In the genomic region with DNA sequence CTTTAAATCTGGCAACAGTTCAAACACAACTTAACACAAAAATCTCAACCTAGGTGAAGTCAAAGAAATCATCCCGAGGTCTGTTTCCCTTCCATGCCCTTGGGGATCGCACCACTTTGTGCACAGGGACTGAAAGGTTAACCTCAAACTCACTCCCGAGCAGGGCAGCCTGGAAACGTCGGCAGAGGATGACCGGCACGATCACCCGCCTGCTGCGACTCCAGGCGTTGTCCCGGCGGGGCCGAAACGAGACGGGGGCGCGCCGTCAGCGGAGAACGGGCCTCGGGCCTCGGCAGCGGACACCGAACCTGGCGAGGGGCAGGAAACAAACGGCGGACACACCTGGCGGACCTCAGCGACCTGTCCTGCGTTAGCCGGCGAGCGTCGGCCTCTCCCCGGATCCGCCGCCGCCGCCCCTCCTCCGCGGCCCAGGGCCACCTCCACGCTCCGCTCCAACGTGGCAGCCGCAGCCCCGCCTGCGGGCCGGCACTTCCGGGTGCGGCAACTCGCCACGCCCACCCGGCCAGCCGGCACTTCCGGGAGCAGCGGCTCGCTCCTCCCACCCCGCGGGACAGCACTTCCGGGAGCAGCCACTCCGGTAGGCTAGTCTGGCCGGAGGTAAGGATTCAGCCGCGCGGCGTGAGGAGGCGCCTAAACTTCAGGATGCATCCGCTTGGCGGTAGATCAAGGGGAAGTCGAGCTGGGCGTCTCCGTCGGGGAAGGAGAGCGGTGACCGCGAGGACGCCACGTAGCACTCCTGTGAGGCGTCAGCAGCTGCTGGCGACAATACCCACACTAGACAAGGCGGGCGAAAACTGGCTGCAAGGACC, we compare ENCODE assay signal across 8 mouse cellular contexts. TPM values are rescaled to one million over a fixed set of nuclear protein-coding genes. Genes with fewer than 3 reads are reported as not detected.
A peak's percentile ranks its signal among the peaks of the same experiment; 100 is the strongest.
DNase-seq lines count a peak whose midpoint lies in the region; ATAC-seq and TF ChIP-seq lines count a peak whose summit lies in the region.

A gene (minus strand): TSS at position 474 of the 830 bp plus-strand sequence.

- peak within 1 kb of the TSS; percentile 89 for H3K4me3 ChIP-seq in heart, embryonic 11.5 days (ENCODE audit: low read depth, low read length)
- H3K4me3 ChIP-seq in kidney, embryonic 16.5 days (ENCODE audit: low read length): peak within 1 kb of the TSS; percentile 79
- peak within 1 kb of the TSS; percentile 98 for H3K4me3 ChIP-seq in liver, adult 2 months (ENCODE audit: insufficient read depth, low read depth, low read length)
- H3K4me3 ChIP-seq in myocyte: peak within 1 kb of the TSS; percentile 81

- no peaks in the 10 kb centered on the region for H3K27me3 ChIP-seq in heart, embryonic 11.5 days (ENCODE audit: control insufficient read depth, insufficient read depth, low read length)
- H3K27me3 ChIP-seq in kidney, embryonic 16.5 days (ENCODE audit: insufficient read depth, low read length): no peaks in the 10 kb centered on the region
- H3K27me3 ChIP-seq in liver, adult 2 months (ENCODE audit: control insufficient read depth, insufficient read depth, low read length): no peaks in the 10 kb centered on the region
- H3K27me3 ChIP-seq in myocyte (ENCODE audit: control insufficient read depth, insufficient read depth, insufficient read length): no peaks in the 10 kb centered on the region
- H3K27me3 ChIP-seq in splenic B cell, adult 2 months (ENCODE audit: control insufficient read depth, insufficient read depth, low read length, poor library complexity, severe bottlenecking): no peaks in the 10 kb centered on the region

- peaks cover 20% of the 10 kb centered on the region for H3K4me1 ChIP-seq in heart, embryonic 11.5 days (ENCODE audit: control insufficient read depth, insufficient read depth, low read length)
- peaks cover 26% of the 10 kb centered on the region for H3K4me1 ChIP-seq in kidney, embryonic 16.5 days (ENCODE audit: insufficient read depth, low read length)
- peaks cover 21% of the 10 kb centered on the region for H3K4me1 ChIP-seq in liver, adult 2 months (ENCODE audit: control insufficient read depth, insufficient read depth, low read length)

- peak within 1 kb of the TSS; percentile 94 for H3K27ac ChIP-seq in heart, embryonic 11.5 days (ENCODE audit: low read depth, low read length)
- H3K27ac ChIP-seq in kidney, embryonic 16.5 days (ENCODE audit: low read length): peak within 1 kb of the TSS; percentile 95
- peak within 1 kb of the TSS; percentile 98 for H3K27ac ChIP-seq in liver, adult 2 months (replicated peaks; ENCODE audit: insufficient read depth, low read depth, low read length)

- peak; percentile 98 to 99 for DNase-seq in B cell, adult 2 months
- peak; percentile 98 for DNase-seq in brain, adult 2 months (ENCODE audit: low read depth, low spot score)
- peak; percentile 93 for DNase-seq in liver, adult 2 months (ENCODE audit: extremely low read depth, low read depth, low spot score)
- peak; percentile 95 for DNase-seq in splenic B cell, adult 2 months (ENCODE audit: low read depth, low spot score)

- no peak for TF ChIP-seq CTCF in liver, adult 2 months (IDR thresholded peaks at IDR 0.05; ENCODE audit: low read depth, low read length)

- H3K36me3 ChIP-seq in heart, embryonic 11.5 days (ENCODE audit: control insufficient read depth, insufficient read depth, low read length): peaks cover 19% of the 10 kb centered on the region
- H3K36me3 ChIP-seq in kidney, embryonic 16.5 days (ENCODE audit: insufficient read depth, low read length): peaks cover 29% of the 10 kb centered on the region
- H3K36me3 ChIP-seq in liver, adult 2 months (ENCODE audit: control insufficient read depth, insufficient read depth, low read length): peaks cover 16% of the 10 kb centered on the region
- H3K36me3 ChIP-seq in myocyte (ENCODE audit: control insufficient read depth, insufficient read depth): peaks cover 4% of the 10 kb centered on the region
- no peaks in the 10 kb centered on the region; the same call in 1 of the 2 replicates for H3K36me3 ChIP-seq in splenic B cell, adult 2 months (ENCODE audit: control insufficient read depth, insufficient read depth, low read length, poor library complexity, severe bottlenecking)

- peak; percentile 99 for ATAC-seq in erythroblast, adult 5-6 weeks (replicated peaks; ENCODE audit: low FRiP score, poor library complexity, severe bottlenecking)
- ATAC-seq in heart, embryonic 11.5 days (replicated peaks; ENCODE audit: insufficient number of reproducible peaks, low FRiP score, low TSS enrichment): peak; percentile 96
- ATAC-seq in kidney, embryonic 16.5 days (ENCODE audit: low FRiP score, low TSS enrichment): peak; percentile 98

- H3ac ChIP-seq in myocyte (ENCODE audit: control insufficient read depth, insufficient read length): peak within 1 kb of the TSS; percentile 68

- peaks cover 13% of the 10 kb centered on the region; the same call in 1 of the 2 replicates for H3K79me2 ChIP-seq in liver, adult 2 months (ENCODE audit: control insufficient read depth, insufficient read depth, low read length)
- H3K79me2 ChIP-seq in myocyte (ENCODE audit: control insufficient read depth, insufficient read depth): peaks cover 53% of the 10 kb centered on the region

- peak within 1 kb of the TSS; percentile 91 for H3K9ac ChIP-seq in heart, embryonic 11.5 days (ENCODE audit: low read depth, low read length)
- H3K9ac ChIP-seq in kidney, embryonic 16.5 days (replicated peaks; ENCODE audit: low read length): peak within 1 kb of the TSS; percentile 86
- H3K9ac ChIP-seq in liver, adult 2 months (ENCODE audit: low read depth, low read length): peak within 1 kb of the TSS; percentile 99

- peak; percentile 67 for TF ChIP-seq POLR2A in liver, adult 2 months (IDR thresholded peaks at IDR 0.05; ENCODE audit: extremely low read depth, insufficient read depth, low read length)
- peak; percentile 85 for TF ChIP-seq POLR2A in myocyte (IDR thresholded peaks at IDR 0.05; ENCODE audit: insufficient read length, low read depth)

- under 1% methylated on average over 78 of the region's 82 CpGs for WGBS in heart, embryonic 11.5 days (ENCODE audit: insufficient replicate concordance)
- WGBS in kidney, embryonic 16.5 days: under 1% methylated on average over 76 of the region's 82 CpGs
- under 1% methylated on average over 80 of the region's 82 CpGs for WGBS in liver, adult 2 months

- H3K9me3 ChIP-seq in heart, embryonic 11.5 days (replicated peaks; ENCODE audit: control insufficient read depth, low read length): no peaks in the 10 kb centered on the region
- no peaks in the 10 kb centered on the region for H3K9me3 ChIP-seq in kidney, embryonic 16.5 days (ENCODE audit: low read length)

- peak within 1 kb of the TSS; percentile 78 for H3K4me2 ChIP-seq in heart, embryonic 11.5 days
- peak within 1 kb of the TSS; percentile 73 for H3K4me2 ChIP-seq in kidney, embryonic 16.5 days (replicated peaks; ENCODE audit: low read depth, low read length)
- peak within 1 kb of the TSS; percentile 89 for H3K4me2 ChIP-seq in myocyte (ENCODE audit: low read depth)

TF ChIP-seq in myocyte, 11 proteins besides CTCF, POLR2A, EP300 and RAD21:
- no peak for TF ChIP-seq MAX (IDR thresholded peaks at IDR 0.05; ENCODE audit: low read depth)
- peak; percentile 24 for TF ChIP-seq SRF (IDR thresholded peaks at IDR 0.05; ENCODE audit: control insufficient read depth, insufficient read length, low read depth)
- no peak for TF ChIP-seq E2F4 (IDR thresholded peaks at IDR 0.05; ENCODE audit: insufficient read depth)
- TF ChIP-seq MYOG (IDR thresholded peaks at IDR 0.05; ENCODE audit: control insufficient read depth in 1 of 3, insufficient read depth in 1 of 3, insufficient read length in 2 of 3, low read depth in 2 of 3): peak in 2 of 3 experiments; percentile 32 to 33
- peak; percentile 86 for TF ChIP-seq POLR2AphosphoS2 (IDR thresholded peaks at IDR 0.05; ENCODE audit: insufficient read length, low read depth)
- no peak for TF ChIP-seq TCF12 (IDR thresholded peaks at IDR 0.05; ENCODE audit: insufficient read depth, poor library complexity, severe bottlenecking)
- TF ChIP-seq CEBPB (IDR thresholded peaks at IDR 0.05; ENCODE audit: insufficient read depth, poor library complexity, severe bottlenecking): no peak
- TF ChIP-seq USF1 (IDR thresholded peaks at IDR 0.05; ENCODE audit: low read depth): no peak
- peak in 1 of 3 experiments; percentile 48 for TF ChIP-seq MYOD1 (IDR thresholded peaks at IDR 0.05; ENCODE audit: control insufficient read depth in 1 of 3, insufficient read length in 2 of 3, low read depth in 2 of 3)

RNA-seq across cellular contexts. Expression of the gene that starts here (rescaled TPM):
- total RNA-seq in erythroblast, adult 5-6 weeks (2015; ENCODE audit: low replicate concordance): 26.5 and 46.4 TPM in 2 replicates
- total RNA-seq in erythroblast, adult 5-6 weeks (2017; ENCODE audit: low replicate concordance): 24.3 and 24.4 TPM in 2 replicates
- 154 and 190 TPM in 2 replicates for polyA plus RNA-seq in heart, embryonic 11.5 days (2014; fragmentation: Nextera tagmentation; extraction: Ambion mirVana)
- polyA plus RNA-seq in kidney, embryonic 16.5 days (2015; fragmentation: Nextera tagmentation; extraction: Ambion mirVana): 174 and 191 TPM in 2 replicates
- total RNA-seq in liver, adult 2 months (2014; rRNA removed): 76.1 and 84.8 TPM in 2 replicates
- polyA plus RNA-seq in liver, adult 2 months (2012; rRNA removed): 162 and 188 TPM in 2 replicates
- polyA plus RNA-seq in myocyte (2012; fragmentation: generic; extraction: Trizol): 168 TPM

Comparison
In these comparisons a context has a peak if more than half of its experiments do, and no peak if none do; other contexts are left out.
1. Peak in every context shown above with its lines: DNase-seq, ATAC-seq, H3K4me3 ChIP-seq and H3K27ac ChIP-seq.